Mouse (Mus musculus) MN1 (cell line): ENCODE measurements around the gene Podn.
A peak's percentile ranks its signal among the peaks of the same experiment; 100 is the strongest.

ENCODE experiments used
- DNase-seq: peaks from one replicate; pipeline ENCODE4 v3.0.0-alpha.2; 2016; ENCODE audit warnings: low spot score

Podn gene

DNA sequence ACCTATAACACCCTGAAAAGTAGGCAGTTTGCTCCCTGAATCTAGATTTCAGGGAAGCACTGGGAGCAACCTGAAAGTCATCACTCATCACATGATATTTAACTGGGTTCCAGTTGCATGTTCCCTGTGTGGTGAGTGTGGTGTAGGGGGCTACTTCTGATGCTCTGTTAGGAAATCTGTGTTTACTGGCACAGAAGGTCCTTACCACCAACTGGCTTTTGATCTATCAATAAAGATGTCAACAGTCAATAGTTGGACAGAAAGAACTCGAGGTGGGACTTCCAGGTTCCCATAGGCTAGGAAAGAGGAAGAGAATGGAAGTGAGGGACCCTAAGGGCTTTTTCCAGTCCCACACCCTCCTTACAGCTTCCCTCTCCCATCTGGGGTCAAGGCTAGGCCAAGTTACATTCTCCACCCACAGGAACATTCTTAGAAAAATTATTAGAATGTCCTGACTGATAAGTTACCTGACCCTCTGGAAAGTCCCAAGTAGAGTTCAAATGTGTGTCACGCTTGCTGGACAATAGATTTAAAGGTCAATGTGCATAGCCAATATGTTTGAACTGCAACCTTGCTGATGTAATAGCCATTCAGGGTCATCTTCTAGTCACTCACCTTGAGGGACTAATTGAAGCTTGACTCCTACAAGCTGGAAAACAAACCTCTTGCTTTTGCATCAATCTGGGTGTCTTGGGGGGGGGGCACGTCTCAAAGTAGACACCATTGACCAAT, 18.9 kb downstream of the Podn start:
- no peak for DNase-seq

DNA sequence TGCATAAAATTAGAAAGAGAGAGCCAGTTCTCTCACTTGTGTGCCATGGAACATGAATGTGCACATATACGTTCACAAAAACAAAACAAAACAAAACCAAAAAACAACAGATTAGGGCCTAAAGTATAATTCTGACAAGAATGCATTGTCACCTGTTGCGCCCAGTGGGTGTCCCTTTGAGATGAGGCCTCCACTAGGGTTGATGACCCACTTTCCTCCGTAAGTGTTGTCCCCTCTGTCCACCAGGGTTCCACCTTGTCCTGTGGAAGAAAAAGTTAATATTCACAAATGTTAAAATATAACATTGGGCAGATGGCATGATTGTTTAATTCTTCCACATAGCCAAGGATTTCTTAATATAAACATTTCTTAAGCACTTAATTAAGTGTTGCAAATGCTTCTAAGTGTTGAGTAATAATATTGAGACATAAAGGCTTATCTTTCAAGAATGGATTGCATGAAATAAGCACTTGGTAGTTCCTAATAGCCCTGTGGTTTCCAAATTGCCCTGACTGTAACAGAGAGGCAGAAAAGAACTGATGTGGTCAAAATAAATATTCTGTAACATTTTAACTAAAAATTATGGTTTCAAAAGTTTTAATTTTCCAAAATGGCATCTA, 21.9 kb downstream of the Podn start:
- no peak for DNase-seq

GRCm38 (mm10) chr4:108072086-108072485, 24.2 kb downstream of the Podn start:
- DNase-seq = no peak

DNA sequence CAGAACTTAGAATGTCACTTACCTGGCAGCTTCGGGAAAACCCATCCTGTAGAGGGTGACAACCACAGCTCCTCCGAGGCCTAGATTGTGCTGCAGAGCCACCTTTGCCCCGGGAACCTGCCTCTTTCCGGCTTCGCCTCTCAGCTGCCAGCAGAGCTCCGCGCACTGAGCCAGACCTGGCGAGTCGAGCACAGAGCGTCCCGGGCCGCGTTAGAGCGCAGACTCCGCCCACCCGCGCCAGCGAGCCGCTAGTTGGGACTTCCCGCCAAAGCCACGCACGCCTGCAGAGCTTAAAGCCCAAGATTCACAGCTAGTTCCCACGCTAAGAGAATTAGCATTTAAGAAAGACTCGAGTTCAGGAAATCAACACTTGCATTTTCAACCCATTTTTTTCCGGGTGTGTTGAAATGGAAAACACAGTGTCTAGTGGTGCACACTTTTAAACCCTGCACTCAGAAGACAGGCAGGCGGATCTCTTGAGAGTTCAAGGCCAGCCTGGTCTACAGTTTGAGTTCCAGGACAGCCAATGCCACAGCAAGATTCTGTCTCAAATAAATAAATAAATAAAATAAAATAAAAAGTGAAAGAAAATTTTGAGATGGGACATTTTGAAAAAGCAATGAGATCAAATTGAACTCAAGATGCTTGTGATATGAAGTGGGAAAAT, 24.9 kb downstream of the Podn start:
- peak; percentile 89 for DNase-seq

DNA sequence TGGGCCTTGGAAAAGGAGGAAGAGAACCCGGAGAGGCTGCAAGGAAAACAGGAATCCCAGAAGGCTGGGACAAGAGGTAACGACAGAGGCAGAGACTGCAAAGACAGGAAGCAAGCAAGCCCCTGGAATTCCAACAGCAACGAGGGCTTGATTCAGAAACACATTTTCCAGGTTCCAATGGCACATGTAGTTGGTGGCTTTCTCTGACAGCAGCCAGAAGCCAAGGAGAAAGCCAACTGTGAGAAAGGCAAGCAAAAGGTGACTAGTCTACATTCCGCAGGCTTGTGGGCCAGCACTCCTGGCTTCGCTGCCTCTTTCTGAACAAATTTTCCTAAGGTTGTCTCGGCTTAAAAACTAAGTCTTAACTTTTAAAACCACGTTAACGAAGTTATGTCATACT, 25.5 kb downstream of the Podn start:
- no peak for DNase-seq

DNA sequence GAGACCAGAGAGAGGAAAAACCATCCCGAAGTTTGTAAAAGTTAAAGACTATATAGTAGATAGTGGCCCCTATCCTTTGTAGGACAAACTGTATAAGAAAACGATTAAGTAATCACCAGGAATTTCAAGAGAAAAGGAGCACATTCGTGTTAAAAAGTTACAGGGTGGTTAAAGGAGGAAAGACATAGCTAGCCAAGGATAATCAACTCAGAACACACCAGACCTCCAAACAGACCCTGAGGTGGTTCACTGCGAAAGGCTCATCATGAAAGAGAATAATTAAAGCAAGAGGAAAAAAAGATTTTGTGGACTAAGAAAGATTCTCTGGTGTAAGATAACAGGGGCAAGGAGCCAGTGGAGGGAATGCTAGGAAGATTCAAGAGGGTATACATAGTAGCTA, 26.0 kb downstream of the Podn start:
- DNase-seq = no peak

DNA sequence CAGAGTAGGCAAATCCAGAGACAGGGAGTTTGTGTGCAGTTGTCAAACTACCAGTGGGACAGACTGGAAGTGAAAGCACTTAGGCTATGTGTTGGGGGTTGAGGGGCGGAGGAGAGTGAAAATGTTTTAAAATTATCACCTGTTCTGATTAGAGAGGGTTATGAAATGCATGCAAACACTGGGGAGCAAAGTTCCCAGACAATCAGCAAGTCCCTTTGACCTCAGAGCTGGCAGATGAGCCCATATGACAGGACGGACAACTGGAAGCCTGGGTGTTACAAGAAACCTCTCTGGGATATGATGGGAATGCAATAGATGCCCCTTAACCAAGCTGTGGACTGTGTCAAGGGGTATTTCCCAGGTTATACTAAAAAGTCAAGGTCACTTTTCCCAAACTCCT, 28.2 kb downstream of the Podn start:
- no peak for DNase-seq

- DNase-seq = no peak
Measured at GRCm38 (mm10) chr4:108067261-108067660, 29.0 kb downstream of the Podn start.

DNA sequence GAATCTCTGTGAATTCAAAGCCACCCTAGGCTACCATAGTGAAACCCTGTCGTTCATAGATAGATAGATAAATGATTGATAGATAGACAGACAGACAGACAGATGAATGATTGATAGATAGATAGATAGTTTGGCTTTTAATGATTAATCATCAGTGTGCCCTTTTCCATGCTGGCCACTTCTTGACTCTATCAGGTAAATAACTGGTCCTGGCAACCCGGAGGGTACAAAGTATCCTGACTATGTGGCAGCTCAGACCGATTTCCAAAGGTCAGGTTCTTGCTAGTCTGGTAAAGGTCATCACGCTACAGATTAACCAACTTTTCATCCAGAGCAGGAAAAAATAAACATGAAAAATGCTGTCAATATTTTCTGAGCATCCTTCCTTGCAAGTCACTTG, 29.7 kb downstream of the Podn start:
- DNase-seq = no peak

GRCm38 (mm10) chr4:108065176-108065844, 30.9 kb downstream of the Podn start:
- DNase-seq = no peak

DNA sequence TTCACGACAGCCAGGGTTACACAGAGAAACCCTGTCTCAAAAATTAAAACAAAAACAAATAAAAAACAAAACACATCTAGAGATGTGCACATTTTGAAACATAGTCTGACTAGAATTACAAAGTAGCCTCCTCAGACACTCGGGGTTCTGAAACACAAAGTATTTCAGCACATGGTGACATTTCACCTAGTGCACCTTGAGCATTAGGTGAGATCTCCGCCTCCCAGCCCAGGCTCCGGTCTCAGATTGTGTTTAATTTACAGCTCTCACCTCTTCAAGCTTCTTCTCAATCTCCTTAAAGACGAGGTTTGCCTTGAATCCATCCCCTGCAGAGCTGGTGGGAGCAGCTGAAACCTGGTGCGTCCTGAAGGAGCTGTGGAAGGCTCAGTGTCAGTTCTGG, 32.6 kb downstream of the Podn start:
- DNase-seq = no peak

- no peak for DNase-seq
Measured at GRCm38 (mm10) chr4:108062524-108062923, 33.7 kb downstream of the Podn start.

DNA sequence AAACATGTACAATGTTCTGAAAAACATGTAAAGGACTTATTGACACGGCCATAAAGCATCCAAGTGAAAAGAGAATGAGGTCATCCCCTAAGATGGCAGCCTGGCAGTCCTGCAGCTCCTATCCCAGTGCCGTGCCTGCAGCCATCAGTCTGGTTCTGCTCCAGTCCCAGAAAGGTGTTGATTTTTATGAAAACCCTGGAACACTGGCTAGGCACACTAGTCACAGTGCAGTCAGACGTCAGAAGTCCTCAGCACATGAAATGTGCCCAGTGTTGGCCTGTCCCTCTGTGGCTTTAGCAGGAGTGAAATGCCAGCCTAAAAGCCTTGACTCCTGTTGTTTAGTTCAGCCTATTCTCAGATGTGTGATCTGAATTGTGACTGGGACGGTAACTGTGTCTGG, 35.5 kb downstream of the Podn start:
- DNase-seq = no peak

DNA sequence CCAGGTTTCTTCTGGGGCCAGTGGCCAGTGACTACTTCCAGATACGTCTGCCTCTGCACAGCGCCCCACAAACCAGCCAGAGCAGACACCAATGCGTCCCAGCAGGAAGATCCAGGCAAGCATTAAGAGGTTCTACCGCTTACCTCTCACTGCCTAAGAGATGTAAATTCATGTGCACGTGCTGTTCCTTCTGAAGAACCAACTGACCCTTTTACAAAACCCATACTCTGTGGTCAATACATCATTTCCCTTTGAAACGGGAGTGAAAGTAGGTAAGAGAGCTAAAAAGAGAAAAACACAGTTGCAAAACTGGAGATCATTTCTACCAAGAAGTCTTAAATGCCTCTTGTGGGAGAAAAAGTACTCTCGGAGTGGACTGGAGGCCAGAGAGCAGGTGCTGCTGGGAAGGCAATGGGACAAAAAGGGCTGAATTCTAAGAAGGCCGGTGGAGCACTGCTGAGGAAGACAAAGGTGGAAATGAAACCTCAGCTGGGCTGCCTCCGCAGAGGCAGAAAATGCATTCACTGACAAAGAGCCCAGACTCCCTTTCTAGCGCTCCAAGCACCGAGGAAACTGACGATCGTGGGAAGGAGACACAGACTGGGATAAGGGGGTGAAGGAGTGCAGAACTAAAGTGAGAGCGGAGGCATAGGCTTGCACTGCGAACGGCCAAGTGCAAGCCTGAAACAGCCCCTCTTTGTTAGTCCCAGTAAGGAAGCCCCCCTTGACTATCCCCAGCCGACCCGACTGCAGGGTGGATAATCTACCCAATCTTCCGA, 36.5 kb downstream of the Podn start:
- no peak for DNase-seq

GRCm38 (mm10) chr4:108058166-108058565, 38.1 kb downstream of the Podn start:
- peak; percentile 44 for DNase-seq

GRCm38 (mm10) chr4:108057247-108057646, 39.0 kb downstream of the Podn start:
- no peak for DNase-seq

DNA sequence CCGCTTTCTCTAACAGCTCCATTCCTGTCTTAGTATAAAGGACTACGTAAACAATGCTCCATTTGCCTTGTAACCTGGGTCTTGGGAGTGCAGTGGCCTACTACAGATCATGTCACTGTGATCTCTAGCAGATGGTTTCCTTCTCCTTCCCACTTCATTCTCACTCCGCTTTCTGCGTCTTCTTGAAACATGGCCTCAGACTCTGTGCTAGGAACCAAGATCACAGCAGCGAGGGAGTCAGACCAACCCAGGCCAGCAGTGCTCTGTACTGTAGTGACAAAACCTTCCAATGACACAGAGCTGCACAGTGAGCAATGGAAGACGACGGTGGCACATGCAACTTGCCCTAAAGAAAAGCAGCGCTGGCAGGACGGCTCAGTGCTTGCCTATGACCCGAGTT, 40.4 kb downstream of the Podn start:
- no peak for DNase-seq

- no peak for DNase-seq
Measured at GRCm38 (mm10) chr4:108052673-108053072, 43.6 kb downstream of the Podn start.

- no peak for DNase-seq
Measured at GRCm38 (mm10) chr4:108051687-108052274, 44.5 kb downstream of the Podn start.

DNA sequence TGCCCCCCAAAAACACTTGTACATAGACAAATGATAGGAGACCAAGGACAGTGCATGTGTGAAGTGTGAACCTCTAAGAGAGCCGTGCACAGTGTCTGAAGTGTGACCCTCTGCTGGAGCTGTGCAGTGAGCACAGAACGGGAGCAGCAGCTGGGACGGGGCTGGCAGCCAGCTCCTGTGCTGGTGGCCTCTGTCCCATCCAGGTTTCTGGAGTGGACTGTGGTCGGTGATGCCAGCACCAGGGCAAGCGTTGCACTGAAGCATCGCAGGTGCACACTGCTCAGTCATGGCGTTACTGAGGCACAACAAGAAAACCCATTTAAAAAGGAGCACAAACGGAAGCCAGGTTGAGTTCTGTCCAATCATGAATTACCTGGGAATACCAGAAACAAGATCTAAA, 50.1 kb downstream of the Podn start:
- no peak for DNase-seq
